Mouse (Mus musculus) Patski (cell line): ENCODE measurements around the gene Klhdc9. TPM values are rescaled to one million over a fixed set of nuclear protein-coding genes. Genes with fewer than 3 reads are reported as not detected.
A peak's percentile ranks its signal among the peaks of the same experiment; 100 is the strongest.

Experiments
- ATAC-seq: fragments of 100-300 bp; one replicate; pipeline ENCODE4 v1.8.0; 2021
- CTCF ChIA-PET: fragments of 350-600 bp; sonication (Branson Sonifier 250); formaldehyde crosslinking; loops from one replicate; lab custom pipeline; 2022; ENCODE audit warnings: inconsistent platforms; lab: Charles Lee
- POLR2A ChIA-PET: fragments of 350-600 bp; sonication (Branson Sonifier 250); formaldehyde crosslinking; loops from one replicate; lab custom pipeline; 2022; ENCODE audit warnings: antibody characterized with exemption, inconsistent platforms; lab: Charles Lee
- DNase-seq: peaks from one replicate; pipeline ENCODE4 v3.0.0-alpha.2; 2011; ENCODE audit warnings: low read depth, low spot score
- H3K27me3 ChIP-seq: fragments of 371-371 bp; one replicate; pipeline ENCODE4 v1.5.1; 2021
- CTCF ChIP-seq: fragments of 100-300 bp; IDR thresholded peaks from one replicate; pipeline ENCODE4 v1.5.1; 2021
- in situ Hi-C: fragments of 300-500 bp; cut with MboI; formaldehyde crosslinking; loops from 3 replicates; pipeline ENCODE4 v1.11.1; 2018; ENCODE audit warnings: low pct_unique_long_range_greater_than_20kb, mixed read lengths
- polyA plus RNA-seq: library from polyadenylated mRNA; unstranded; gene quantifications from one replicate; pipeline ENCODE4 v1.2.3, GENCODE M21; 2021

Gene Klhdc9
- polyA plus RNA-seq = not detected

DNA sequence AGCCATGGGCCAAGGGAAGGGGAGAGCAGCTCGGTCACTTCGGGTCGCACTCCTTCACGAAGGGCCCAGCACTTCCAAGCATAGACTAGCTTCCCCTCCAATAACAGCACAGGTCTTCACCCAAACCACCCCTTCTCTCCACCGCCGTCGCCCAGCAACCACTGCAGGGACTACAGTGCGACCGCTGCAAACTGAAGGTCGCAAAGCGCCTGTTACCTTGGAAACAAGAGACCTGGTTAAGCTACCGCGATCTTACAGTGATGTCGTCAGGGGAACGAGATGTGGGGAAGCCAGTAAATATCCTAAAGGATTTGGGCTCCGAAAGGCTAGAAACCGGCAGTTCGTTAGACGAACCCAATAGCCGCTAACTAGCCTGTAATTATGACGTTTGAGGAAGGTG lies at the start of gene Klhdc9:
Gene Klhdc9, minus strand, starts transcription at position 143 of the 400 bp plus-strand sequence.
- ATAC-seq = no peak
- H3K27me3 ChIP-seq = no peaks in the 10 kb centered on the region
- CTCF ChIA-PET = interaction anchor here (1.0 to 3.9 kb wide), 4 partner anchors 12 to 118 kb away, joined by 3 to 25 read pairs (median 3); no protein-coding TSS in a partner anchor
- in situ Hi-C loops = loop anchor here (5.0 kb wide), 1 partner anchor 117 kb away; no protein-coding TSS in a partner anchor
- no peak for DNase-seq
- TF ChIP-seq CTCF = no peak
- POLR2A ChIA-PET = no interaction called here

- H3K27me3 ChIP-seq = peaks cover 5% of the 10 kb centered on the region
- no peak for TF ChIP-seq CTCF
- POLR2A ChIA-PET = no interaction called here
- in situ Hi-C loops = no loop called here
- DNase-seq = no peak
- no peak for ATAC-seq
- CTCF ChIA-PET = interaction anchor here (0.6 to 1.9 kb wide), 7 partner anchors 21 to 115 kb away, joined by 3 to 7 read pairs (median 3); partner anchors contain the start of gene Arhgap30
Observed at GRCm38 (mm10) chr1:171410231-171410630, 49.6 kb upstream of the Klhdc9 start.

DNA sequence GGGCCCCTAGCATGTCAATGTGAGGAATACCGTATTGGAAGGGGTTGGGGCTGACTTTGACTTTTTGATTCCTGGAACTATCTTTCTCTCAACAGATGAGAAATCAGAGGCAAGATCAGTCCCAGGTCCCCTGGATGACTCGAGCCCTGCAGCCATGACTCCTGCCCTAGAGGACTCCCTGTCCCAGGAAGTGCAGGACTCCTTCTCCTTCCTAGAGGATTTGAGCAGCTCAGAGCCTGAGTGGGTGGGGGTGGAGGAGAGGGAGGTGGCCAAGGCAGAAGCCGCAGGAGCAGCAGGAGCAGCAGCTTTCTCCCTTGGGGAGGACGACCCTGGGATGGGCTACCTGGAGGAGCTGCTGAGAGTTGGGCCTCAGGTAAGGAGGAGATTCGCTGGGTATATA lies 46.7 kb upstream of the Klhdc9 start:
- H3K27me3 ChIP-seq = peaks cover 10% of the 10 kb centered on the region
- CTCF ChIA-PET = no interaction called here
- POLR2A ChIA-PET = no interaction called here
- TF ChIP-seq CTCF = no peak
- DNase-seq = no peak
- no peak for ATAC-seq
- in situ Hi-C loops = no loop called here

- no peak for TF ChIP-seq CTCF
- H3K27me3 ChIP-seq = peaks cover 5% of the 10 kb centered on the region
- in situ Hi-C loops = no loop called here
- ChIA-PET CTCF (interaction anchor here (1.3 kb wide), 1 partner anchor 23 kb away, joined by 3 read pairs; no protein-coding TSS in a partner anchor), POLR2A (no interaction called here)
- ATAC-seq (no peak), DNase-seq (no peak)
Observed at GRCm38 (mm10) chr1:171402991-171403390, 42.4 kb upstream of the Klhdc9 start.

DNA sequence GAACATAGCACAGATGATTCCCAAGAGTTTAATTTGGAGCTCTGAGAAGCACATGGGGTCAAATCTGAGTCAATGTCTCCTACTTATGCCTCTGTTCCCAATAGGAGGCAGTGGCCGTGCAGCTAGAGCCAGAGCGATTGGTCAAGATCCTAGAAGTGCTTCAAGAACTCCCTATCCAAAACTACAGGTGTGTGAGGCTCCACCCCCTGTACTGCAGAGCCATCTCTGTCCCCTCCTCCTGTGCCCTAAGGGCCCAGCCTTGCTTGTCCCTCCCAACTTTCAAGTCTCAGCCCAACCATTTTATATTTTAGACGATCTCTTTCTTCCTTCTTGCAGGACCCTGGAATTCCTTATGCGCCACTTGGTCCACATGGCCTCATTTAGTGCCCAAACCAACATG lies 41.2 kb upstream of the Klhdc9 start:
- no peak for TF ChIP-seq CTCF

GRCm38 (mm10) chr1:171390101-171390500 lies 29.5 kb upstream of the Klhdc9 start:
- no peak for TF ChIP-seq CTCF
- POLR2A ChIA-PET = interaction anchor here (0.6 kb wide), 1 partner anchor 1704 kb away, joined by 3 read pairs; no protein-coding TSS in a partner anchor
- ATAC-seq (no peak), DNase-seq (no peak)
- in situ Hi-C loops = no loop called here
- H3K27me3 ChIP-seq = peaks cover 2% of the 10 kb centered on the region
- CTCF ChIA-PET = interaction anchor here (1.9 to 2.2 kb wide), 3 partner anchors 10 to 88 kb away, joined by 5 to 6 read pairs (median 5); no protein-coding TSS in a partner anchor

More for the DNA sequence above, 41.2 kb upstream of the Klhdc9 start:
- ChIA-PET CTCF (interaction anchor here (1.3 kb wide), 1 partner anchor 22 kb away, joined by 3 read pairs; no protein-coding TSS in a partner anchor), POLR2A (no interaction called here)
- peaks cover 5% of the 10 kb centered on the region for H3K27me3 ChIP-seq
- DNase-seq (no peak), ATAC-seq (no peak)
- in situ Hi-C loops = no loop called here

GRCm38 (mm10) chr1:171388376-171389102 lies 27.9 kb upstream of the Klhdc9 start, which contains the start of gene Arhgap30:
Gene Arhgap30, plus strand, starts transcription at chr1:171388954.
- DNase-seq (no peak), ATAC-seq (no peak)
- no peak for TF ChIP-seq CTCF
- H3K27me3 ChIP-seq = no peaks in the 10 kb centered on the region
- in situ Hi-C loops = no loop called here
- CTCF ChIA-PET = interaction anchor here (1.1 to 2.0 kb wide), 3 partner anchors 8 to 30 kb away, joined by 3 to 6 read pairs (median 5); no protein-coding TSS in a partner anchor
- POLR2A ChIA-PET = no interaction called here

DNA sequence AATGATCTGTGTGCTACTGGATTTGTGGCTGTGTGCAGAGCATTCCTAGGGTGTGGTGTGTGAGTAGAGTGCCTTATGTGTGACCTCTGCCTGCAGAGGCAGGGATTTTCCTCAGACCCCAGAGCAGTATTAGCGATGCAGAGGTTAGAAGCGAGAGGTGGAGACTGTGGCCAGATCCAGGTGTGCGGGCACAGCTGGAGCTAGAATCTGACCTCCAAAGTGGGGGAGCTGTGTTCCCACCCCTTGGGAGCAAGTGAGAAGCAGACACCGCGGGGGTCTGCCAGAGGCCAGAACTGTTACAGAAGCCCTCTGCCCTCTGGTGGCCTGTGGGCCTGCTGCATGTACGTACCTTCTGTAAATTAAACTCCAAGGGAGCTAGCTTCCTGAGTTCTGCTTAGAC lies 26.5 kb upstream of the Klhdc9 start:
- ChIA-PET CTCF (interaction anchor here (1.0 to 1.5 kb wide), 2 partner anchors 29 to 62 kb away, joined by 3 read pairs; no protein-coding TSS in a partner anchor), POLR2A (no interaction called here)
- TF ChIP-seq CTCF = no peak
- in situ Hi-C loops = no loop called here
- ATAC-seq = peak; percentile 53
- DNase-seq = no peak
- H3K27me3 ChIP-seq = no peaks in the 10 kb centered on the region

GRCm38 (mm10) chr1:171385171-171385570 lies 24.6 kb upstream of the Klhdc9 start:
- no peak for DNase-seq
- H3K27me3 ChIP-seq = peaks cover 3% of the 10 kb centered on the region
- no peak for TF ChIP-seq CTCF
- CTCF ChIA-PET = interaction anchor here (1.4 kb wide), 1 partner anchor 25 kb away, joined by 3 read pairs; the partner anchor contains the start of gene Klhdc9
- POLR2A ChIA-PET = no interaction called here
- in situ Hi-C loops = no loop called here
- no peak for ATAC-seq

DNA sequence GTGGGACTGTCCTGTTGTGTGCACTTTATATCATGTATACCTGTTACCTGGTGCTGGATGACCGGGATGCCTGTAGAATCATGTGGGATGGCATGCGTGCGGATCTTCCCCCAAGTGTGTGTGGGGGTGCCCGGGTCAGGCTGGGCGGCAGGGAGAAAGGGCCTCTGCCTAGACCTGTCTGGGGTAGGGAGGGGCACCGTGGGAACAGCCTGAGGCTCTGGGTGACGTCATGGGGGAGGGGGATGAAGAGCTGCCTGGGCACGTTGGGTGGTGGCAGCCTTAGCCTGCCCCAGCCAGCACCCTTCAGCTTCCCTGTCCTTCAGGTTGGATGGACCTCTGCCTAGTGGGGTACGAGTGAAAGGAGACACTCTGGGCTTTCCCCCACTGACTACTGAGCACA lies 23.8 kb upstream of the Klhdc9 start:
- CTCF ChIA-PET = interaction anchor here (1.4 kb wide), 1 partner anchor 24 kb away, joined by 3 read pairs; the partner anchor contains the start of gene Klhdc9
- ATAC-seq (no peak), DNase-seq (no peak)
- TF ChIP-seq CTCF = no peak
- POLR2A ChIA-PET = no interaction called here
- H3K27me3 ChIP-seq = peaks cover 4% of the 10 kb centered on the region
- in situ Hi-C loops = no loop called here
